Mouse (Mus musculus) adrenal gland, adult 8-10 months (tissue): ENCODE measurements around the gene Art4. TPM values are rescaled to one million over a fixed set of nuclear protein-coding genes. Genes with fewer than 3 reads are reported as not detected.
"Not testable (repeated sequence)": the region's sequence is repeated elsewhere in the genome, so short reads cannot be mapped to it uniquely, and the experiment has no call there.

Experiments
- DNase-seq: peaks from one replicate; pipeline ENCODE4 v3.0.0; 2022
- total RNA-seq, 4 experiments: library from RNA; stranded (reverse); gene quantifications; 2 replicates each; pipeline ENCODE4 v1.2.4; 2022

Art4 gene
- total RNA-seq, result 1 to 10 TPM; 5.3 to 7.9 (median 7.2) TPM

GRCm38 (mm10) chr6:136857186-136857872 lies at the start of gene Art4:
Gene Art4 (minus strand): TSS chr6:136857733.
- peak; percentile 18 for DNase-seq

GRCm38 (mm10) chr6:136906937-136907293 lies 49.4 kb upstream of the Art4 start:
- no peak for DNase-seq

- no peak for DNase-seq
These were observed 48.9 kb upstream of the Art4 start for GRCm38 (mm10) chr6:136906283-136906936.

GRCm38 (mm10) chr6:136903885-136904470 lies 46.4 kb upstream of the Art4 start:
- no peak for DNase-seq

GRCm38 (mm10) chr6:136902527-136902926 lies 45.0 kb upstream of the Art4 start:
- no peak for DNase-seq

- DNase-seq, result no peak
These were observed 43.5 kb upstream of the Art4 start for GRCm38 (mm10) chr6:136901010-136901409.

GRCm38 (mm10) chr6:136900369-136901009 lies 43.0 kb upstream of the Art4 start:
- no peak for DNase-seq

- DNase-seq, result no peak
These were observed 41.4 kb upstream of the Art4 start for GRCm38 (mm10) chr6:136898954-136899353.

- DNase-seq, result no peak
These were observed 40.7 kb upstream of the Art4 start for GRCm38 (mm10) chr6:136898222-136898621.

- no peak for DNase-seq
These were observed 40.3 kb upstream of the Art4 start for GRCm38 (mm10) chr6:136897789-136898188.

- no peak for DNase-seq
These were observed 37.2 kb upstream of the Art4 start for GRCm38 (mm10) chr6:136894532-136895339.

- no peak for DNase-seq
These were observed 34.5 kb upstream of the Art4 start for GRCm38 (mm10) chr6:136892002-136892401.

- DNase-seq, result no peak
These were observed 32.0 kb upstream of the Art4 start for GRCm38 (mm10) chr6:136889554-136889953.

GRCm38 (mm10) chr6:136889067-136889466 lies 31.5 kb upstream of the Art4 start:
- peak; percentile 59 for DNase-seq

GRCm38 (mm10) chr6:136887854-136888253 lies 30.3 kb upstream of the Art4 start:
- DNase-seq, result peak; percentile 69

GRCm38 (mm10) chr6:136884766-136885165 lies 27.2 kb upstream of the Art4 start:
- not testable (repeated sequence) for DNase-seq

GRCm38 (mm10) chr6:136883961-136884360 lies 26.4 kb upstream of the Art4 start:
- no peak for DNase-seq

GRCm38 (mm10) chr6:136883431-136883915 lies 25.9 kb upstream of the Art4 start:
- no peak for DNase-seq

GRCm38 (mm10) chr6:136881678-136882077 lies 24.1 kb upstream of the Art4 start:
- no peak for DNase-seq

- no peak for DNase-seq
These were observed 18.1 kb upstream of the Art4 start, which contains the start of gene Mgp for GRCm38 (mm10) chr6:136875670-136876069. Gene Mgp (minus strand): TSS chr6:136875823.

GRCm38 (mm10) chr6:136874599-136874998 lies 17.1 kb upstream of the Art4 start:
- DNase-seq, result no peak

GRCm38 (mm10) chr6:136868921-136869320 lies 11.4 kb upstream of the Art4 start:
- no peak for DNase-seq
